Mouse (Mus musculus) olfactory bulb, adult 2 months (tissue): Measurements from ENCODE around the gene Angptl6.

ENCODE experiments used
- CTCF ChIP-seq: fragments of 200-500 bp; IDR thresholded peaks from 2 replicates; pipeline ENCODE4 v1.5.1; 2012; ENCODE audit warnings: low read depth, mild to moderate bottlenecking, low read length, moderate library complexity; ENCODE audit not compliant: insufficient read depth
- POLR2A ChIP-seq: fragments of 200-500 bp; IDR thresholded peaks from 2 replicates; pipeline ENCODE4 v1.6.1; 2012; ENCODE audit warnings: mild to moderate bottlenecking, low read depth, low read length, moderate library complexity; ENCODE audit not compliant: insufficient read depth

DNA sequence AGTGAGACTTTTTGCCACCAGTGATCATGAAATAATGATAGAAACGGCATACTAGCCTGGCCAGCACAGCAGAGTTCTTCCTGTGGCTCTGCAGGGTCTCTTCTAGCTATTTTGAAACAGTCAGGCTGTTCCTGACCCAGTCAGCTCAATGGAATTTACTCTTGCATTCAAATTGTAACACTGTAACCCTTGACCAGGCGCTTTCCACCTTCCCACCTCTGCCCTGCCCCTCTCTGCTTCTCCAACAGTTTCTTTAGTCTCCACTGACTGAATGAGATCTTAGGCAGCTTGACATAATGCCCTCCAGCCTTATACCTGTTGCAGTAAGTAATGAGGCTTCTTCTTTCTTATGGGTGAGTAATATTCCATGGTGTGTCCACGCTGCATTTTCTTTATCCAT is 12.6 kb downstream of the Angptl6 start:
- TF ChIP-seq POLR2A (no peak), CTCF (no peak)
